Mouse (Mus musculus): ENCODE measurements around the gene Itpk1.

The Itpk1 gene

DNA sequence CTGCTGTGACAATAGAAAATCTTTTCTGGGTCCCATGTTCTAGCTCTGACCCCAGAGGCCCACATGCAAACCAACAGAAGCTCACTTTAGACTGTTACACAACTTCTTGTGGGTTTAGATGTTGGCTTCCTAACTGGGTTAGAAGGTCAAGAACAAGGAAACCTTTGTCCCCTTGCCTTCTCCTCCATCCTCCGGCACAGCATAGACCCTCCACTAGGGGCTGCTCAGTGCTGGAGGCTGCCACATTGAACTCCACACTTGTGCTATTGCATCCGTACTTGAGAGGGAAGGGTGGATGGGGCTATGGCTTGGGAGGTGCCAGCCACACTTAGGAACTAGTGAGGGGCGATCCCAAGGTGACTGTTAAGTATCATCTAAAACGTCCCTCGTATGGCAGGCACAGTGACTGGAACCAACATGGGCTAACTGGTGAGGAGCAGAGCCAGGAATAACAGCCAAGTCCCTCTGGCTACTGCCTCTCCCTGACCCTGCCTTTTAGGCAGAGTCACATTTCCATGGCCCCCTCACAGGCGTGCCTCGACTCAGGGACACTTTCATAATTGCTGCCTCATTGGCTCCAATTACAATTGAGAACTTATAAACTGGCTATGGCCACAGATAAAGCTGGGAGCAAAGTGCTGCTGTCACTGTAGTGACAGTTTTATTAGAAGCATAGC lies 87.7 kb downstream of the Itpk1 start:
- in situ Hi-C loops (cut with MboI; ENCODE audit: low pct_unique_long_range_greater_than_20kb in 1 of 2, low sequenced_read_pairs in 2 of 2, unreplicated experiment in 1 of 2) = no loop called here

GRCm38 (mm10) chr12:102616201-102616600 lies 88.5 kb downstream of the Itpk1 start:
- in situ Hi-C loops (cut with MboI; ENCODE audit: low pct_unique_long_range_greater_than_20kb in 1 of 2, low sequenced_read_pairs in 2 of 2, unreplicated experiment in 1 of 2) = no loop called here

- in situ Hi-C loops (cut with MboI; ENCODE audit: low pct_unique_long_range_greater_than_20kb in 1 of 2, low sequenced_read_pairs in 2 of 2, unreplicated experiment in 1 of 2) = no loop called here
Measured at GRCm38 (mm10) chr12:102613411-102613810, 91.3 kb downstream of the Itpk1 start.

DNA sequence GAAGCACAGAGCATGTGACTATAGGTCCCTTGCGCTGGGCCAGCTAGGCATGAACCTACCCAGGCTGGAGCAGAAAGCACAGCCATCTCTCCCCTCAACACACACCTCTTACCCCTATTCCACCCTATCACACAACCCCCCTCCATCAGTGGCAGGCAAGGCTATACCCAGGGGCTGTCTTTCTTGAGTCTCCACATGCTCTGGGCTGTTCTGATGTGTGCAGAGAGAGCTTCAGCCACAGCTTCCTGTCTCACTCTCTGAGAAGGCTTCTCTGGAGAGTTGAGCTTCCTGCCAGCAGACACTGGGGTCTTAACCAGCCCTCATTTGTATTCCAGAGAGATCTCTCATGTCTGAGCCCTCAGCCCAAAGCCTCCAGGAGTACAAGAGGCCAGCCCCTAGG lies 92.3 kb downstream of the Itpk1 start:
- in situ Hi-C loops (cut with MboI; ENCODE audit: low pct_unique_long_range_greater_than_20kb in 1 of 2, low sequenced_read_pairs in 2 of 2, unreplicated experiment in 1 of 2) = no loop called here

DNA sequence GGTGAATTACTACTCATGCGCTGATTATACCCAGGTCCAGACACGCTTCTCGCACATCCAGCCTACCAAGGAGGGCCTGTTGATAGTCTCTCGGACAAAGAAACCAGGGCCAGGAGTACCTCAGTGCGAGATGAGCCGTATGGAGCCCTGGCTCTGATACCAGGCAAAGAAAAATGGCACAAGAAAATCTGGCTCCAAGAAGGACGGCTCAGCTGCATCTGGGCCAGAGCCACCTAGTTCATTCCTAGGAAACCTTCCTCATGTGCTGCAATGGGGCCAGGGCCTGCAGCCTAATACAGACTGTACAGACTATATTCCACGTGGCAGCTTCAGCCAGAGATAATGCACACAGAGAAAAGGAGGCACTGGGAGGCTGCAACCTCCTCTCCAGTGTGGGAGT lies 93.8 kb downstream of the Itpk1 start:
- in situ Hi-C loops (cut with MboI; ENCODE audit: low pct_unique_long_range_greater_than_20kb in 1 of 2, low sequenced_read_pairs in 2 of 2, unreplicated experiment in 1 of 2) = no loop called here

DNA sequence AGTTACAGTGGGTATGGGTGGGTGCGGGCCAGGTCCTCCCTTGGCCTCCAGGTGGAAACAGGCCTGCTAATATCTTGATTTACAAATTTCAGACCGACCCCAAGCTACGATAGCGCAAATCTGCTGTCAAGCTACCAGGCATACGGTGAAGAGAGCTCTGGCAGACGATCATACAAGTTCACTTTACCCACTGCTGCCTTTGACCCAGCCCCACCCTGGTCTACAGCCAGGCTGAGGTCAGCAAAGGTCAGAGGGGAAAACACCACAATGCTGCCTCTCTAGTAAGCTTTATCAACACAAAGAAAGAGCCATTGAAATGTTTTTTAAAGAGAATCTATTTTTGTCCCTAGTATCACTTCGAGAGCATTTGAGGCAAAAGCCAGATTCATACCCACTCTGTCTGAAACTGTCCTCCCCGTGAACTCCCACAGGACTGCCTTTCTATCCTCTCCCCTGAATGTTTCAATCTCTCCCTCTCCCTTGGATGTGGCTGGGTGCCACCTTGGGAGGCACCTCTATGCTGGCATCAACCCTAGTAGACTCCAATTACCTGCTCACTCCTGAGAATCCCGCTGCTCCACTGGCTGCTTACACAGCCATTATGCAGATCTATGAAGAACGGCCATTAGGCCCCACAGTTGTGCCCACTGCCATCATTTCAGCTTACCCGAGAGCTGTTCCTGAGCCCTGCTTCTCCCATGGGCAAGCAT lies 96.8 kb downstream of the Itpk1 start:
- in situ Hi-C loops (cut with MboI; ENCODE audit: low pct_unique_long_range_greater_than_20kb in 1 of 2, low sequenced_read_pairs in 2 of 2, unreplicated experiment in 1 of 2) = no loop called here

GRCm38 (mm10) chr12:102607066-102607465 lies 97.7 kb downstream of the Itpk1 start:
- in situ Hi-C loops (cut with MboI; ENCODE audit: low pct_unique_long_range_greater_than_20kb in 1 of 2, low sequenced_read_pairs in 2 of 2, unreplicated experiment in 1 of 2) = no loop called here

- in situ Hi-C loops (cut with MboI; ENCODE audit: low pct_unique_long_range_greater_than_20kb in 1 of 2, low sequenced_read_pairs in 2 of 2, unreplicated experiment in 1 of 2) = no loop called here
Measured at GRCm38 (mm10) chr12:102605607-102606006, 99.1 kb downstream of the Itpk1 start.

- in situ Hi-C loops (cut with MboI; ENCODE audit: low pct_unique_long_range_greater_than_20kb in 1 of 2, low sequenced_read_pairs in 2 of 2, unreplicated experiment in 1 of 2) = no loop called here
Measured at GRCm38 (mm10) chr12:102602255-102603041, 102.3 kb downstream of the Itpk1 start.

DNA sequence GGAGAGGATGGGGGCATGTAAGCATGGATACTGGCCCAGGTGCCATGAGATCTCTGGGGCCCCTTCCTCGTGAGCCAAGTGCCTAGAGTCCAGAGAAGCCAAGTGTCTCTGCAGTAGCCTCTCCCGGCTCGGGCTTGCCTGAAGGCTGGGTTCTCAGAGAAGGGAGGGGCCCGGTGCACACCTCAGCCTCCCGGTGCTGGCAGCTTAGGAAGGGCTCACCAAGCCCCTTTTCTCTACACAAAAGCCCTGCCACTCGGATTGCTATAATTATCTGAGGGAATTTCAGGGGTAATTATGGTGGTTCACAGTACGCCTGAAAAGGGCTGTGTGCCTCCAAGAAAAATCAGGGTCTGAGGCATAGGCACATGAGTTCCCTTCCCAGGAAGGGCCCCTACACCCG lies 102.9 kb downstream of the Itpk1 start:
- in situ Hi-C loops (cut with MboI; ENCODE audit: low pct_unique_long_range_greater_than_20kb in 1 of 2, low sequenced_read_pairs in 2 of 2, unreplicated experiment in 1 of 2) = no loop called here

DNA sequence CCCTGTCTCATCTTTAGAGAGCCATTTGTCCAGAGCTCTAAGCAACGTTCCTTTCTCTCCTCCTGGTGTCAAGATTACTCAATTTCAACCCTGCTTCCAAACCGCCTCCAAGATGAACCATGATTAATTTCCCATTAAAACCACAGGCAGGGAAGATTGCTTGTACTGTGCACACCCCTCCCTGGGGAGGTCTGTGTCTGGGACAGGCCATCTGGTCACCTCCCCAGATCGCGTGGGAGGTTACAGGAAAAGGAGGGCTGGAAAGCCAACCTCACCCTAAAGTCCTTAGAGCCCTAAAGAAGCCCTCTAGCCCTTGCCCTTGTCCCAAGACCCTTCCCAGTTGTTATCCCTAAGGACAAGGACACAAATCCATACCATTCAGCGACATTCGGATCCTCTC lies 104.4 kb downstream of the Itpk1 start:
- in situ Hi-C loops (cut with MboI; ENCODE audit: low pct_unique_long_range_greater_than_20kb in 1 of 2, low sequenced_read_pairs in 2 of 2, unreplicated experiment in 1 of 2) = no loop called here

- in situ Hi-C loops (cut with MboI; ENCODE audit: low pct_unique_long_range_greater_than_20kb in 1 of 2, low sequenced_read_pairs in 2 of 2, unreplicated experiment in 1 of 2) = no loop called here
Measured at GRCm38 (mm10) chr12:102599801-102600200, 104.9 kb downstream of the Itpk1 start.

DNA sequence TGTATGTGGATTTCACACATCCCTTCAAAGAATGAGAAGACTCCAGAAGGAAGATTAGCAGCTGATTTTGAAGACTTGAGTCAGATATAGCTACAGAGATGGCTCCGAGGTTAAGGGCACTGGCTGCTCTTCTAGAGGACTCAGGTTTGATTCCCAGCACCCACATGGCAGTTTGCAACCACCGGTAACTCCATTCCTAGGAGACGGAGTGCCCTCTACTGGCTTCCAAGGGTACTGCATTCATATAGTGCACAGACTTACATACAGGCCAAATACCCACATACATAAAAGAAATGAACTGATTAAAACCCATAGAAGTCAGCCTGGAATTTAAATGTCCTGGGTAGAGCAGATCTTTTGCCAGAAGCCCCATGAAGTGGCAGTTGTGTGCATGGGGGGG lies 106.2 kb downstream of the Itpk1 start:
- in situ Hi-C loops (cut with MboI; ENCODE audit: low pct_unique_long_range_greater_than_20kb in 1 of 2, low sequenced_read_pairs in 2 of 2, unreplicated experiment in 1 of 2) = no loop called here

GRCm38 (mm10) chr12:102597466-102597865 lies 107.3 kb downstream of the Itpk1 start:
- in situ Hi-C loops (cut with MboI; ENCODE audit: low pct_unique_long_range_greater_than_20kb in 1 of 2, low sequenced_read_pairs in 2 of 2, unreplicated experiment in 1 of 2) = no loop called here

DNA sequence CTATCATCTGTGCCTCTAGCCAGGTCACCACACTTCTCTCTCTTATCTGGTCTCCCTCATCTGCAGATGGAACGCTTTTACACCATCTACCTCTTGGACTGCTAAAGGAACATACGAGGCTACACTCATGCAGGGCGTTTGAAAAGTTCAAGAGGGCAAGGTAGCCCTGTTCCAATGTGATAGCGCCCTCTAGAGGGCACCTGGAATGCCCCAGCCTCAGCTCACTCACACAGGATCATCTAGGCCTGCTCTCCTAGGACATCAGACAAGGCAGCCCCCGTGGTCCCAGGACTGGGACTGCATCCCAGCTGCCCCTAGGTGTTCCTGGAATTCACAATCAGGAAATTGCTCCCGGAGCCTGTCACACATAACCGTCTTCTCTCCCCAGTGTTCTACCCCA lies 108.3 kb downstream of the Itpk1 start:
- in situ Hi-C loops (cut with MboI; ENCODE audit: low pct_unique_long_range_greater_than_20kb in 1 of 2, low sequenced_read_pairs in 2 of 2, unreplicated experiment in 1 of 2) = no loop called here

DNA sequence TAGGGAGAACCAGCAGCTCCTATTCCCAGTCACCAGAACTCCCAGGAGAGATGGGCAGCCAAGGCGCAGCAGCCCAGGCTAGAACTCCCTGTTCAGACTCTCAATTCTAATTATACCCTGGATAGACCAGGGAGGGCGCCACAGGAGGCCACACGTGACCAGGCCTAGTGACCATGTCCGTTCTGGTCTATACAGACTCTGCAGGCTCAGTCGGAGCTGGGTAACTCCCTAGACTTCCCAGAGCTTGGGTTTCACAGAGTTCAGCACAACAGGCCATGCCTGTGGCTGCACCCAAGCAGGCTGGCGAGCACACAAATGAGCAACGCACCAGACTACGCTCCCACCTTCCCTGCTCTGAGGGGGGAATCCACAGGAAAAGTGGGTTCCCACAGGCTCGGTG lies 110.1 kb downstream of the Itpk1 start:
- in situ Hi-C loops (cut with MboI; ENCODE audit: low pct_unique_long_range_greater_than_20kb in 1 of 2, low sequenced_read_pairs in 2 of 2, unreplicated experiment in 1 of 2) = no loop called here

DNA sequence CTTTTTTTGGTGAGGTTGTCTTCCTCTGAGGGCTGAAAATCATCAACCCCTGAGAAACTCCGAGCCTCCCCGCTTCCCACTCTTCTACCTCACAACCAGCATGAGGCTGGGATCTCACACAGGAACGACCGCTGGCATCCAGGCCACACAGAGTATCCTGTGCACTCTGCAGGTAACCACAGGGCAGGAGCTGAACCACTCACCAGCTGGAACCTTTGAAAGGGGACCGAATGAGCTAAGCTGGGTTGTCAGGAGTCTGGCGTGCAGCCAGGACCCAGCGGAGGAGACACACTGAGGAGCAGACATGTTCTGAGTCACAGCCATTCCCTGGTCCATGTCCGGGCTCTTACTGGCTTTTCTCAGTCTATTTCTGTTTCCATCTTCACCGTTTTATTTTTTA lies 111.0 kb downstream of the Itpk1 start:
- in situ Hi-C loops (cut with MboI; ENCODE audit: low pct_unique_long_range_greater_than_20kb in 1 of 2, low sequenced_read_pairs in 2 of 2, unreplicated experiment in 1 of 2) = no loop called here

DNA sequence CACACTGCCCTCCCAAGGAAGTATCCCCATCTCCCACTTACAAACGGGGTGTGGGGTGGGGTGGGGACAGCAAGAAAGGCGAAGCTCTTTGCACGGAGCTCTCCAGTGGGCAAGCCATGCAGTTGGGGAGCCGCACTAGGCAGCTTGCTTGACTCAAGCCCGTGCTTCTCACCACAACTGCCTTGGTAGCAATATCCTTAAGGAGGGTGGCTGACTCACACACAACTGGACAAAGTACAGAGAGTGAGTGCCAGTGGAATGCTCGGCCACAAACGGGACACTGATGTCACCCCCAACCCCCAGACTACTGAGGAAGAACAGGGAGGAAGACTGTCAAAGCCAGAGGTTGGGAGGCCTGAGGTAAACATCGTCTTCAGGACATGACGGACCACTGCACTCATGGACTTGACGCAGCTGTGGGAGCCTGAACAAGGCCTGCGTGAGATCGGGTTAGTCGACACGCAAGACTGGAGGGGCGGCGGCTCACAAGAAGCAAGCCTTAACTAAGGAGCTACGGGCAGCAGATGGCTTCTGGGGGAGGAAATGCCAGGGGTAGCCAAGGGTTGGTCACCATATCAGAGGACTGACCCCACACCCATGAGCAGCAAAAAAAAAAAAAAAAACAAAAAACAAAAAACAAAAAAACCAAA lies 113.9 kb downstream of the Itpk1 start:
- in situ Hi-C loops (cut with MboI; ENCODE audit: low pct_unique_long_range_greater_than_20kb in 1 of 2, low sequenced_read_pairs in 2 of 2, unreplicated experiment in 1 of 2) = no loop called here

DNA sequence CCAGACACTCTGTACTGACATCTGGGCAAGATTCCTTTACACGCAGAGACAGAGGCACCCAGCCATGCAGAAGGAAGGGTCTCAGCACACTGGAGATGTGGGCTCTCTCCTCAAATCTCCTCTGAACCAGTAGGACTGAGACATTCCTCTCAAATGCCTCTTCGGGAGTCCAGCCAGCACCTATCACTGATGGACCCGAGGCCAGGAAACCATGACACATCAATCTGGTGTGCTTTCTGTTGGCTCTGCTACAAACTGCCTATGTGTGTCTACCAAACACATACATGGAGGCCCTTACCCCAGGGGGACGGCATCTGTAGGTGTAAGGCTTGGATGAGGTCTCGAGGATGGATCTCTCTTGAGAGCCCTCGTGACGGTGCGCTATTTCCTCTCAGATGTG lies 117.6 kb downstream of the Itpk1 start:
- in situ Hi-C loops (cut with MboI; ENCODE audit: low pct_unique_long_range_greater_than_20kb in 1 of 2, low sequenced_read_pairs in 2 of 2, unreplicated experiment in 1 of 2) = no loop called here

All from mouse embryonic stem cell (cell line).